Mouse (Mus musculus): ENCODE measurements around the gene Shb.
A peak's percentile ranks its signal among the peaks of the same experiment; 100 is the strongest.

- TF ChIP-seq CTCF (IDR thresholded peaks at IDR 0.05; ENCODE audit: borderline replicate concordance, insufficient read depth, low read length) (no peak), POLR2A (IDR thresholded peaks at IDR 0.05; ENCODE audit: low read depth, low read length) (peak; percentile 61)
These were observed 1.4 kb downstream of the Shb start for GRCm38 (mm10) chr4:45530662-45531542.

Data from embryonic fibroblast, embryonic 13.5 days (primary cell).